Mouse (Mus musculus): ENCODE results near the gene Med15.

Gene Med15

DNA sequence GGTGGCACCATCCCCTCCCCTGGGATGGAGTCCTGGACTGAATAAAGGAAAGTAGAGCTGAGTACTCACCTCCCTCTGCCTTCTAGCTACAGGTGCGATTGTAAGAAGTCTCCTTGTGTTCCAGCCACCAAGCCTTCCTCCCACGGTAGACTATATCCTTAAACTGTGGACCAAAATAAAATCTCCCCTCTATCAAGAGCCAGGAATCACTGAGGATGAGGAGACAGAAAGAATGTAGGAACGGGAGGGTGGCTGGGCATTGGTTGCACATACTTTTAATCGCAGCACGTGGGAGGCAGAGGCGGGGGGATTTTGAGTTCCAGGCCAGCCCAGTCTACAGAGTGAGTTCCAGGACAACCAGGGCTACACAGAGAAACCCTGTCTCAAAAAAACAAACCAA is 260 bp downstream of the Med15 start:
- no peak for DNase-seq (ENCODE audit: low spot score)

- DNase-seq (ENCODE audit: low spot score), result no peak
Measured at GRCm38 (mm10) chr16:17732021-17732420, 670 bp downstream of the Med15 start.

DNA sequence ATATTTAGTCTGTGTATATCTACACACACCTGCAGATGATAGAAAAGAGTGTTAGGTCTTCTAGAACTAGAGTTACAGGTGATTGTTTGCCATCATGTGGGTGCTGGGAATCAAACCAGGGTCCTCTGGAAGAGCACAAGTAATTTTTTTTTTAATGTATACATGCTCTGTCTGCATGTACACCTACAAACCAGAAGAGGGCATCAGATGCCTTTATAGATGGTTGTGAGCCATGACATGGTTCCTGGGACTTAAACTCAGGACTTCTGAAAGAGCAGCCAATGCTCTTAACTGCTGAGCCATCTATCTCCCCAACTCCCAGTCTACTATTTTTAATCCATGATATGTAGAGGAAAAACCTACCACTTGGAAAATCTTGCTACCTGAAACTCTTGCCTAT is 2.7 kb downstream of the Med15 start:
- DNase-seq (ENCODE audit: low spot score), result no peak

GRCm38 (mm10) chr16:17727179-17727861 is 5.4 kb downstream of the Med15 start:
- peak; percentile 81 for DNase-seq (ENCODE audit: low spot score)

GRCm38 (mm10) chr16:17724448-17724847 is 8.2 kb downstream of the Med15 start:
- no peak for DNase-seq (ENCODE audit: low spot score)

GRCm38 (mm10) chr16:17723325-17723626 is 9.4 kb downstream of the Med15 start:
- DNase-seq (ENCODE audit: low spot score), result no peak

- DNase-seq (ENCODE audit: low spot score), result peak; percentile 93
Measured at GRCm38 (mm10) chr16:17722461-17723324, 10.0 kb downstream of the Med15 start.

DNA sequence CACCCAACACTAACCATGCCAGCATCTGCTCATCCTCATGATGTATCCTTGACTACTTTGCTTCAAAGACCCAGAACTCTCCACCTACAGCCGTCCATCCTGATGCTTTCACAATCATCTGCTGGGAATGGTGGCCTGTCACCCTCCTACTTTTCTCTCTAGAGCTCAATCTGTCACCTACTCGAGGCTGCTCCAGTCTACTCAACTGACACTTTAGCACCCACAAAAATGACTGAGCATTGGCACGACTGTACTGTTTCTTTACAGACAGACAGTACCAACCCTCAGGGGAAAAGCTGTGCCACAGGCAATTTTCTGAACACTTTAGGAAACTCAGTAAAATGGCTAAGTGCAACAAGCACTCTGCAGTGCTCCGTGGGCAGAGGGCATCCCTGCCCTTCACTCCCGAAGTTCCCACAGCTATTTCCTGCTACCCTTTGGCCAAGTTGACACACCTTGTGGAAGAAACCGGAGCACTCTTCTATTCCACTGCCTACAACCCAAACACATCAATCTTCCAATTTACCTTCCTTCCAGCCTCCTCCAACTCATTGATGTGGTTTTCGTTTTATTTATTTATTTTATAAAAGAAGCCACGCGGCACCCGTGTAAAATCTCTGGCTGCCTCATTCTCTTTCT is 10.8 kb downstream of the Med15 start:
- no peak for DNase-seq (ENCODE audit: low spot score)

DNA sequence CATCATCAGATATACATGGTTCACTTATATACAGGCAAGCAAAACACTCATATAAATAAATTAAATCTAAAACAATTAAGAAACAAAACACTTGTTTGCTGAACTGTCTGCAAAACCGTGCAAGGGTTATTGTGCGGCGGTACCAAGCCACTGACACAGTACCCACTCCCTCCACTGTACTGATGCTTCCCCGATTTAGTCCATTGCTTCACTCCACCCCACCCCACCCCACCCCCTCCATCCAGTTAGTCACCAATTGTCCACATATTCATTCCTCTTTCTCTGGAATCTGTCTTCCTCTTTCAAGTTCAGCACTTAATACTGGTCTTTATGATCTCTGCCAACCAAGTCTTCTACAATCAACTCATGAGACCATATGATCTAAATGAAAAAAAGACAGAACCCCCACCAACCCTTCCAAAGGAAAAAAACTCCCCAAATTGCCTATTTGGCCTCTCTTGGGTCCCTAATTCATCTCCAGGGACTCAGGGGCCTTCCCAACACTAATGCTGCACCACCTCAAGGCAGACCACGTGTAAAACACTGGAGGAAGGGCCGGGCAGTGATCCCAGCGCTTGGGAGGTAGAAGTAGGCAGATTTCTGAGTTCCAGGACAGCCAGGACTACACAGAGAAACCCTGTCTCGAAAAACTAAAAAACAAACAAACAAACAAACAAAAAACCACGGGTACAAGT is 11.4 kb downstream of the Med15 start:
- DNase-seq (ENCODE audit: low spot score), result no peak

DNA sequence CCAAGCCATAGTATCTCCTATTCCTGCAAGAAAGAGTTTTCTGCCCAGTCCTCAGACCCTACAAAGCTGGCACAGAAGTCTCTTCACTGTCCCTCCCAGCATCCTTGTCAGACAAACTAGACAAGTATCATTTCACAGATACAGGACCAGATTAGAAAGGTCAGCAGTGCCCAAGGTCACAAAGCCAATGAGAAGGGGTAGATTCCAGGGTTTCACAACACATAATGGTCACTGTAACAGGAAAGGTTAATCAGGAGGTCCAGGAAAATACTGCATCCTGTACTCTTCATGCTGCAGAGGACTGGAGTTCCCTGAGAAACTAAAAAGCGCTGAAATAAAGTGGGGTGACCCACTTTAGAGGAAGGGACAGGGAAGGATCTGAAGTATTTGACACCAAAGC is 14.9 kb downstream of the Med15 start:
- DNase-seq (ENCODE audit: low spot score), result no peak

DNA sequence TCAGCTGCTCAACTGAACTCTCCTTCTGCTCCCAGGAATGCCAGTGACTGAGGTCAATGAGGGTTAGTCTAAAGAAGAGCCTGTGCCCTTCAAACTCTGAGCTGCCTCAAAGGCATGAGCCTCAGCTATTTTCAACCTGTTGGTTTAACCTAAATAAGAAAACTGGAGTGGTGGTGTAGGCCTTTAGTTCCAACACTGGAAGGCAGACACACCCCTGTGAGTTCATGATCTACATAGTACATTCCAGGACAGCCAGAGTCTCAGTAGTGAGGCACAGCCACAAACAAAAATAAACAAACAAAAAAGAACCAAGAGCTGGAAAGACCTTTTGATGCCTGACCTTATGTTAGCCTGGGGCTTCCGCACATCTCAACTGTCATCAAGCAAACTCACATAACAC is 25.1 kb downstream of the Med15 start:
- DNase-seq (ENCODE audit: low spot score), result no peak

GRCm38 (mm10) chr16:17701043-17701405 is 31.7 kb downstream of the Med15 start:
- no peak for DNase-seq (ENCODE audit: low spot score)

DNA sequence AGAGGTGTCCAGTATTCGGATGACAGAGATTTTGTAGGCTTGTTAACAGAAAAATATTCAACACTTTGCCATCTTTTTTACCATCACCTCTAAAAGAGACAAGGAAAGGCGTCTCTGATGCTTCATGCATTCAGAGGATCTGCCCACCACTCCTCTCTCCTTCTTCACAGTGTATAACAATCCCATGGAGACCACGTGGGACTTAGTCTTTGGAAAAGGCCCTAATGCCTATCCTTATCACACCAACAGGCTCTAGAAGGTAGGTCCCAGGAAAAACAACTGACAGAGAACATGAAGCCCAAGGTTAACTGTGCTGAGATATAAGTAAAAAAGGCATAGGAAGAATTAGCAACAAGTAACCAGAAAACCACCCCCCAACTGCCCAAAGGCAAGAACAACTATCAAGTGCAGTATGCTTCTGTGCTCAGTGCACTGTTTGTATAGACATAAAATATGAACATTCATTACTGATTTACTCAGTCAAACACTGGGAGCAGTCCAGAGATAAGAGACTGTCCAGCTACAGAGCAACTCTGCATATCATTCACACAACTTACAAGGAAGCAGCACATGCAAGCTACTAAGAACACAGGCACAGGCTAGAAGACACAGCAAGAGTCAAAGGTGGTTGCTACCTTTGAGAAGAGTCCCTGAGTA is 32.2 kb downstream of the Med15 start:
- DNase-seq (ENCODE audit: low spot score), result no peak

- DNase-seq (ENCODE audit: low spot score), result no peak
Measured at GRCm38 (mm10) chr16:17694860-17695259, 37.8 kb downstream of the Med15 start.

GRCm38 (mm10) chr16:17669886-17670285 is 62.8 kb downstream of the Med15 start:
- DNase-seq (ENCODE audit: low spot score), result no peak

DNA sequence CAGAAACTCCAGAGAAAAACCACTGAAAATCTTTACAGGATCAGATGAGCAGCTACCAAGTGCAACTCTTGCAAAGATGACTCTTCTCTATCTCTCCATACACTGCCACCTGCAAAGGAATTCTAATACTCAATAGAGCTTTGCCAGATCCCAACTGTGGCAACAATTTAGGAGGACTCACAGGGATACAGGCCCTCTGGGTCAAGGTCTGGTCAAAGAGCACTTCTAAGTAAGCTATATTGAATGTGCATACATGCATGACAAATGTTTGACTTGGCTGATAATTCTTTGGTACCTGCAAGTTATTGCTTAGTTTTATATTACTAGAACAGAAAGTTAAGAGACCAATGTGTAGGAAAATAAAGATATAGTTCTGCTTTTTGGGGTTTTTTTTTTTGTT is 67.1 kb downstream of the Med15 start:
- no peak for DNase-seq (ENCODE audit: low spot score)

DNA sequence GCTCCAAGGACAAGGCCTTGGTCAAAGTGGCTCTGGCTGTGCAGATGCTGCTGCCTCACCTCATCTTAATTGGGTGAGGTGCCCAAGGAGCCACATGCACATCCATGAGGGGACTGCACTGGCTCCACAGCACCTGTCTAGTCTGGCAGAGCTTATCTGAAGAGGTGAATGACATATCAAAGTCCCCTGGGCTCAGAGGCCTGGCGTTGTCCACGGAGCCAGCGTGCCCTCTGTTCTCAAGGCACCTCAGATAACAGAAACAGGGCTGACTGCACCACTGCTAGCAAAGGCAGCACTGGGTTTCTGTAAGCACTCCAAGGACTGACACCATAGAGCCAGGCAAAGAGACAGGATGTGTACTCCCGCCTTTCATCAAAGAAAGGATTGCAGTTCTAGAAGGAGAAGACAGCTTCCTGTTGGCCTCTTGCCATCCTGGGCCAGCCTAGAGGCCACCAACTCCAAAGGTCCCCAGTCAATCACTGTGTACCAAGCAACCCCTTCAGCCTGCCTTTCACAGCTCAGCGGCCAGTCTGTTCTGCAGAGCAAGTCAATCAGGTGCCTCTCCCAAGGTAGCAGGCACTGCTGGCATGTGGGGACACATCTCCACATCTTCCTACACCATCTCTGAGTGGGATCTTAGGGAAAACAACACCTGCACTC is 76.3 kb downstream of the Med15 start:
- no peak for DNase-seq (ENCODE audit: low spot score)

GRCm38 (mm10) chr16:17654188-17654795 is 78.4 kb downstream of the Med15 start:
- DNase-seq (ENCODE audit: low spot score), result no peak

GRCm38 (mm10) chr16:17653601-17654000 is 79.1 kb downstream of the Med15 start:
- no peak for DNase-seq (ENCODE audit: low spot score)

GRCm38 (mm10) chr16:17652607-17653006 is 80.1 kb downstream of the Med15 start:
- no peak for DNase-seq (ENCODE audit: low spot score)

GRCm38 (mm10) chr16:17650711-17651110 is 82.0 kb downstream of the Med15 start:
- DNase-seq (ENCODE audit: low spot score), result no peak
